Mouse (Mus musculus): ENCODE results near the gene Brd9. TPM values are rescaled to one million over a fixed set of nuclear protein-coding genes. Genes with fewer than 3 reads are reported as not detected.

The Brd9 gene
- total and polyA plus RNA-seq, 3 experiments, result 28.0 to 43.4 (median 32.5) TPM

DNA sequence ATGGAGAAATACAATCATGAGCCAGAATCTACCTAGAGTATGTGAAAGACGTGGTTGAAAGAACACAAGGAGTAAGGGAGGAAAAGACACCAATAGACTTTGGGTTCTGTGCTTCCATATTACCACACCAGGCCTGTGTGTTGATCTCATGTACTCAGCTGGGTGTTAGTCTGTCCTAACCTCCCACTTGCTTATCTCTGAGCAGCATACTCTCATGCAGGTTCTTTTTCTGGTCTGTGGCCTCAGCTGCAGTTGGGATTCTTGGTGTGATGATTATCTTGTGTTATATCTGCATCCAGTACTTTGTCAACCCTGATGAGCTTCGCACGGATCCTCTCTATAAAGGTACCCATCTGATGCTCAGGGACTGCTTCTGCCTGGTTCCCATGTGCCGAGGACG is 39.3 kb downstream of the Brd9 start:
- no peaks in the 10 kb centered on the region for H3K36me3 ChIP-seq (replicated peaks in 1 of 2; ENCODE audit: control insufficient read depth in 1 of 2, insufficient read depth in 1 of 2, low read length in 1 of 2)
- TF ChIP-seq ZKSCAN1 (IDR thresholded peaks at IDR 0.05; ENCODE audit: borderline replicate concordance, low read depth, low read length) (no peak), SIN3A (IDR thresholded peaks at IDR 0.05; ENCODE audit: low read length) (no peak), JUND (conservative IDR thresholded peaks at IDR 0.05; ENCODE audit: low read depth, low read length) (no peak), ETS1 (conservative IDR thresholded peaks at IDR 0.05; ENCODE audit: low read depth, low read length) (no peak), MAZ (IDR thresholded peaks at IDR 0.05; ENCODE audit: low read depth, low read length) (no peak), PAX5 (IDR thresholded peaks at IDR 0.05; ENCODE audit: low read length) (no peak), MAFK (IDR thresholded peaks at IDR 0.05; ENCODE audit: insufficient replicate concordance, low read length) (no peak), JUN (IDR thresholded peaks at IDR 0.05; ENCODE audit: insufficient read depth, low read depth, low read length) (no peak), CHD2 (IDR thresholded peaks at IDR 0.05; ENCODE audit: low read length) (no peak), HCFC1 (IDR thresholded peaks at IDR 0.05; ENCODE audit: low read depth, low read length) (no peak), ZNF384 (IDR thresholded peaks at IDR 0.05; ENCODE audit: low read depth, low read length) (no peak), UBTF (IDR thresholded peaks at IDR 0.05; ENCODE audit: low read depth, low read length) (no peak), ZC3H11A (IDR thresholded peaks at IDR 0.05; ENCODE audit: low read depth, low read length) (no peak), IRF4 (IDR thresholded peaks at IDR 0.05; ENCODE audit: low read depth, low read length) (no peak), EP300 (IDR thresholded peaks at IDR 0.05; ENCODE audit: low read length) (no peak)
- DNase-seq (ENCODE audit: extremely low read depth), result no peak
- H3K4me3 ChIP-seq (replicated peaks in 1 of 3; ENCODE audit: low read depth in 2 of 3, low read length in 2 of 3, poor library complexity in 1 of 3), result no peak overlapping the region
- peaks cover 1% of the 10 kb centered on the region for H3K27me3 ChIP-seq (replicated peaks)
- in situ Hi-C loops (cut with MboI; ENCODE audit: low pct_ligation_motif_present, low pct_unique_long_range_greater_than_20kb, low sequenced_read_pairs) (no loop called here), dilution Hi-C loops (cut with MboI; ENCODE audit: extremely low pct_ligation_motif_present, extremely low pct_unique_long_range_greater_than_20kb, low sequenced_read_pairs) (no loop called here)
- H3K9me3 ChIP-seq (replicated peaks; ENCODE audit: low read length), result no peaks in the 10 kb centered on the region
- H3K79me2 ChIP-seq (replicated peaks; ENCODE audit: control insufficient read depth, extremely low read depth, insufficient read depth, poor library complexity, severe bottlenecking), result no peaks in the 10 kb centered on the region
- H3K9ac ChIP-seq (ENCODE audit: insufficient read depth, low read depth), result no peak overlapping the region
- H3K4me1 ChIP-seq (ENCODE audit: control insufficient read depth in 1 of 2, insufficient read depth in 2 of 2), result no peaks in the 10 kb centered on the region
- no peak overlapping the region for H3K27ac ChIP-seq (ENCODE audit: insufficient read depth, low read depth)
- H3K4me2 ChIP-seq (ENCODE audit: insufficient read depth, low read depth, poor library complexity, severe bottlenecking), result no peak overlapping the region

DNA sequence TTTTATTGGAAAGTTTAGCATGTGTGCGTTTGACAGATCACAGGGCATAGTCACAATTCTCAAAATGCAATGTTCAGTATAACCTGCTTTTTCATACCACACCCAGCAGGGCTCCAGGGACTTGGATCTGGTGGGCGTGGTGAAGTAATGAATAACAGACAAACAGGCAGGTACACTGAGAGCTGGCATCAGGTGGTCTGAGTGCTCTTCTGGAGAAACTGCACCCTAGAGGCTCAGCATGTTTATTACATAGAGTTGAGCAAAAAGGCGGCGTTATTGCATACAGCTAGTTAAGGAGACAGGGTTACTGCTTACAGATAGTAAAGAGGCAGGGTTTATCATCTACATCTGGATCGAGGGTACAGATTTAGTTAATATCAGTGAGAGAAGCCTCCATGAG is 52.7 kb downstream of the Brd9 start:
- no peak overlapping the region for H3K4me3 ChIP-seq (replicated peaks in 1 of 3; ENCODE audit: low read depth in 2 of 3, low read length in 2 of 3, poor library complexity in 1 of 3)
- no peak for DNase-seq (ENCODE audit: extremely low read depth)
- no peak overlapping the region for H3K9ac ChIP-seq (ENCODE audit: insufficient read depth, low read depth)
- in situ Hi-C loops (cut with MboI; ENCODE audit: low pct_ligation_motif_present, low pct_unique_long_range_greater_than_20kb, low sequenced_read_pairs) (no loop called here), dilution Hi-C loops (cut with MboI; ENCODE audit: extremely low pct_ligation_motif_present, extremely low pct_unique_long_range_greater_than_20kb, low sequenced_read_pairs) (no loop called here)
- TF ChIP-seq CHD2 (IDR thresholded peaks at IDR 0.05; ENCODE audit: low read length) (no peak), ZMIZ1 (IDR thresholded peaks at IDR 0.05; ENCODE audit: low read depth, low read length) (no peak), HCFC1 (IDR thresholded peaks at IDR 0.05; ENCODE audit: low read depth, low read length) (no peak), ELF1 (IDR thresholded peaks at IDR 0.05; ENCODE audit: low read depth, low read length) (no peak), MEF2A (IDR thresholded peaks at IDR 0.05; ENCODE audit: borderline replicate concordance, low read depth, low read length) (no peak), MXI1 (IDR thresholded peaks at IDR 0.05; ENCODE audit: low read depth, low read length) (no peak), E2F4 (IDR thresholded peaks at IDR 0.05; ENCODE audit: insufficient replicate concordance, low read depth, low read length) (no peak), SMC3 (IDR thresholded peaks at IDR 0.05; ENCODE audit: low read depth, low read length) (no peak), POLR2A (IDR thresholded peaks at IDR 0.05; ENCODE audit: low read depth, low read length) (no peak), JUND (conservative IDR thresholded peaks at IDR 0.05; ENCODE audit: low read depth, low read length) (no peak), EP300 (IDR thresholded peaks at IDR 0.05; ENCODE audit: low read length) (no peak), USF2 (conservative IDR thresholded peaks at IDR 0.05; ENCODE audit: low read depth, low read length) (no peak), RAD21 (IDR thresholded peaks at IDR 0.05; ENCODE audit: low read depth, low read length) (no peak), ETS1 (conservative IDR thresholded peaks at IDR 0.05; ENCODE audit: low read depth, low read length) (no peak), UBTF (IDR thresholded peaks at IDR 0.05; ENCODE audit: low read depth, low read length) (no peak), NELFE (IDR thresholded peaks at IDR 0.05; ENCODE audit: low read depth, low read length) (no peak), CHD1 (IDR thresholded peaks at IDR 0.05; ENCODE audit: low read depth, low read length) (no peak), MAZ (IDR thresholded peaks at IDR 0.05; ENCODE audit: low read depth, low read length) (no peak), JUN (IDR thresholded peaks at IDR 0.05; ENCODE audit: insufficient read depth, low read depth, low read length) (no peak)
- H3K27ac ChIP-seq (ENCODE audit: insufficient read depth, low read depth), result no peak overlapping the region
- no peaks in the 10 kb centered on the region for H3K27me3 ChIP-seq (replicated peaks)
- 0 out of 4 replicates have a peak, but pooled peaks cover 0 to 3% of the 10 kb centered on the region in 2 experiments for H3K4me1 ChIP-seq (ENCODE audit: control insufficient read depth in 1 of 2, insufficient read depth in 2 of 2)
- H3K9me3 ChIP-seq (replicated peaks; ENCODE audit: low read length), result no peaks in the 10 kb centered on the region
- H3K36me3 ChIP-seq (replicated peaks in 1 of 2; ENCODE audit: control insufficient read depth in 1 of 2, insufficient read depth in 1 of 2, low read length in 1 of 2), result no peaks in the 10 kb centered on the region
- H3K79me2 ChIP-seq (replicated peaks; ENCODE audit: control insufficient read depth, extremely low read depth, insufficient read depth, poor library complexity, severe bottlenecking), result no peaks in the 10 kb centered on the region
- H3K4me2 ChIP-seq (ENCODE audit: insufficient read depth, low read depth, poor library complexity, severe bottlenecking), result no peak overlapping the region

All from CH12.LX (cell line).